Mouse (Mus musculus) fibroblast of lung, adult 2 months (primary cell): ENCODE measurements around the gene Rhou.
"Not testable (repeated sequence)": the region's sequence is repeated elsewhere in the genome, so short reads cannot be mapped to it uniquely, and the experiment has no call there.

Source experiments
- DNase-seq: peaks from one replicate; pipeline ENCODE4 v3.0.0-alpha.2; 2011; ENCODE audit warnings: low read depth

Gene Rhou

DNA sequence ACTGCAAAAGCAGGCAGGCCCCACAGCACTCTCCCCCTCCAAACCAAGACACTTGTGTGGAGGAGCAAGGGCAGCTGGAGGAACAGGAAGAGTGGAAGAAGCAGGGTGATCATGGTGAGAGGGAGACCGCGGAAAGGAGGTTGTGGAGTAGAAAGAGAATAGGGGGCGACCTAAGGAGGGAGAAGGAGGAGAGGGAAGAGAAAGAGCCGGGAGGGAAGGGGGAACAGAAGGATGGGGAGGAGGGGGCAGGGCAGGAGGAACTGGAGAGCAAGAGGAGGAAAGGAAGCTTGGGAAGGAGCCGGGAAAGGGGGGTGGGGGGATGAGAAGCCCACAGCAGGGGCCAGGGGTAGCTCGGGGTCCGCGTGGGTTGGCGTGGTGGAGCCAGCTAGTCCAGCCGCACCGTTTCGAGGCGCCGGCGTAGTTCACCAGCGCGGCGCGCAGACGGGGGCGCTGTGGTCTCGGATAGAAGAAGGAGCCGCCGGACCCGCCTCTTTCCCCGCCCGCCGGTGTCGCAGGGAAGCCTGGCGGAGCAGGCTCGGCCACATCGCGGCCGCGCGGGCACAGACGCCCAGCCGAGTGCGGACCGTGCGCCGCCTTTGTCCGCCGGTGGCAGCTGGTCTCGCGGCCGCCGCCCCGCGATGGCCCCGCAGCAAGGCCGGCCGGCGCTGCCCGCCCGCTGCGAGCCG is at the start of gene Rhou:
Gene Rhou (plus strand): TSS at position 622 of the 686 bp plus-strand sequence.
- DNase-seq: peak; percentile 40

DNA sequence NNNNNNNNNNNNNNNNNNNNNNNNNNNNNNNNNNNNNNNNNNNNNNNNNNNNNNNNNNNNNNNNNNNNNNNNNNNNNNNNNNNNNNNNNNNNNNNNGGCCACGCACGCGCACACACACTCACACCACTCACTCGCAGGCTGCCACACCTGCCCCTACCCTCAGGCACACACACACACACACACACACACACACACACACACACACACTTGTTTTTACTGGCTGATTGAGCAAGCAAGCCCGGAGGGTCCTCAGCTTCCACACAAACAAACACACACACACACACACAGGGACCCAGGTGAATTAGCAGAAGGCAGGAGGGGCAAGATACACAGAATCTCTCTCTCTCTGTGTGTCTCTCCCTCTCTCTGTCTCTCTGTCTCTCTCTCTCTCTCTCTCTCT is 41.1 kb upstream of the Rhou start:
- not testable (repeated sequence) for DNase-seq

DNA sequence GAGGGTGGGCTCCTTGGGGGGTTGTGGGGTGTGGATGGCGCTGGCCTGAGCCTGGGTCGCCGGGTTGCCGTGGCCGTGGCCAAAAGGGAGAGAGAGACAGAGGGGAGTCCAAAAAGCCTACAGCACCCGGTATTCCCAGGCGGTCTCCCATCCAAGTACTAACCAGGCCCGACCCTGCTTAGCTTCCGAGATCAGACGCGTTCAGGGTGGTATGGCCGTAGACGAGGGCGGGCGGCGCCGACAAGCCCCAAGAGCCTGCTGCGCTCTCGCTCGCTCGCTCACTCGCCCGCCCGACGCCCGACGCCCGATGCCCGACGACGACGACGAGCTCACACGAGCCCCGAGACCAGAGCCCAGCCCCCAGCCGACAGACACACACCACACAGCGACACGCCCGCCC is 30.2 kb upstream of the Rhou start:
- not testable (repeated sequence) for DNase-seq

DNA sequence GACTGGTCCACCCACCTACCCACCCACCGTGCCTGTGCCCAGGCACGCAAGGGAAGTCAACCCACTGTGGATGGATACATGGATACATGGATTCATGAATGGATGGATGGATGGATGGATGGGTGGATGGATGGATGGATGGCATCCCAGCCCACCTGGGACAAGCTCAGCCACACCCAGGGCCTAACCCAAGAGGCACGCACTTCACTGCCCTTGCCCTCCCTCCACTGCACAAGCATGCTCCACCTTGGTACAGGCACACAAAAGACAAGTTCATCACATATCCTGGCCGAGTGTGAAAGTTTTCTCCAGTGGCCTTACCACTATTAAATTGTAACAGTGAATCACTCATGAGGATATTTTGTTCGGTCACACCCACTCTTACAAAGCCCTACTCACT is 29.5 kb upstream of the Rhou start:
- no peak for DNase-seq

DNA sequence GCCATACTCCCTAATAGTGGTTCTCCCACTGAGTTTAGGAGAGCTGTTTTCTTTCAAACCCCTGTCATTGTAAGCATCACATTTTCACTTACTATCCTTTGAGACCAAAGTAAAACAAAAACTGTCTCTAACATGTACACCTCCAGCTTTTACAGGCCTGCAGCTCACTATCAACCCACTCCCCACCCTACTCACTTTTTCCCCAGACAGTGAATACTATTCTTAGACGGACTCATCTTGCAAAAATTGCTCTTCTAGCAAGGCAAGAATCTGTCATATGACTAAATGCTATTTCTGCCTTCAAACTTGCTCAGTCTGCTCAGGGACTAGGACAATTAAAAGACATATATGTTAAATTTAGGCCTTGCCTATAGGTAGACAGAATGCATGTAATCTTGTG is 29.0 kb upstream of the Rhou start:
- no peak for DNase-seq

DNA sequence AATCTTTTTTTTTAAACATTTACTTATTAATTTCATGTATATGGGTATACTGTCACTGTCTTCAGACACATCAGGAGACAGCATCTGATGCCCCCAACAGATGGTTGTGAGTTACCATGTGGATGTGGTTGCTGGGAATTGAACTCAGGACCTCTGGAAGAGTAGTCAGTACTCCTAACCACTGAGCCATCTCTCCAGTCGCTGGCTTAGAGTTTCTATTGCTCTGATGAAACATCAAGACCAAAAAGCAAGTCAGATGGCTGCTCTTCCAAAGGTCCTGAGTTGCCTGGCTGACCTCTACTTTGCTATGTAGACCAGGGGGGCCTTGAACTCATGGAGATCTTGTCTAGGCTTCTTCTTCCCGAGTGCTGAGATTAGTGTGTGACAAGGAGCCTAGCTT is 28.0 kb upstream of the Rhou start:
- no peak for DNase-seq

DNA sequence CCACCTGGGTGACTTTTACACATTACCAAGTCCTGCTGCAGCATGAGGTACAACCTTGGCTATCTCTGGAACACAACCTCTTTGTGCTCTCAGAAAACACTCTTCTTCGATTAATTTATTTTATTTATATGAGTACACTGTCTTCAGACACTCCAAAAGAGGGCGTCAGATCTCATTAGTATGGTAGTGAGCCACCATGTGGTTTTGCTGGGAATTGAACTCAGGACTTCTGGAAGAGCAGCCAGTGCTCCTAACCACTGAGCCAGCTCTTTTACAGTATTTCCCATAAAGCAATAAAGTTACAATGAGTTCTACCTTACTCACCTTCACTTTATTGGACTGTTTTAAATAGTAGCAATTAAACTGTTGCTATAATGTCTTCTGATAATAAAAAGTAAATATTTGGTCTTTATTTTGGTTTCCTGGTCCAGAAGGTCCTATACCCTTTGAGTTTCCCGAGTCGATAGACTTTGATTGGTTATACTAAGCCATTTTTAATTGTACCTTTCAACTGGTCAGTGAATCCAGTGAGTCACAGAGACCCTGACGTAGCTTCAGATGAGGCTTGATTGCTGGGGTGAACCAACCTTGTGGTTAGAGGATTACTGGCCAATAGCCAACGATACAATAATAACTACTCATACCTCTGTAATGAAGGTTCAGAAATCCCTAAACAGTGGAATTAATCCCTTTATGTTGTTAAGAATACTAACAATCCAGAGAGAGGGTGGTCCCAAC is 26.1 kb upstream of the Rhou start:
- DNase-seq: no peak

DNA sequence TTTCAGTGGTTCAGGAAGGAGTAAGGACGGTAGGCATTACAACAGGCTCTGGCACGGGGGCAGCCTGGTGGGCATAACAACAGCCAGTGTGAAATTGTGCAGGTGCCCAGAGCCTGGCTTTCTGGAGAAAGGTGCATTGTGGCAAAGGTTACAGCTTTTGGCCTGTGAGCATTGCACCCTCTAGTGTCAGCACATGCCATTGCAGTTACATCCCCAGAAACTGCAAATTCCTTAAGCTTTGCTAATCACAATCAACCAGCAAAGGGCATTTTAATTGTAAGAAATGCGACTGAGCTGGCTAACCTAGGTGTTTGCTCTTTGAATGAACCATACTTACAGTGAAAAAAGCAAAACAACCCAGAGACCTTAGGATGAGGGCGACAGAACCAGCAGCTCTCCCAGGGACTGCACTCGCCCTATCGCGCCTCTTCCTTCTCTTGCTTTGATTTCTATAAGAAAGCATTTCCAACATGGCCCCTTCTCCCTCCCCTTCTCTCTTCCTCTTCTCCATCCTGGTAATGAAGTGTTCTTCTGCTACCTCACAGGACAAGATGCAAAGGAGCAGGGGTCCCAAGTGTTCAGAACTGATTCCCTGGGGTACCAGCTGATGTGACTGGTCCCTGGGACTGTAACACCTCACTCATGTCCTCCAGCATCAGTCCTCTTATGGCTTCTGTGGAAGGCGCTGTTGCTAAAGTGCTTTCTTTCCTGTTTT is 25.3 kb upstream of the Rhou start:
- no peak for DNase-seq

DNA sequence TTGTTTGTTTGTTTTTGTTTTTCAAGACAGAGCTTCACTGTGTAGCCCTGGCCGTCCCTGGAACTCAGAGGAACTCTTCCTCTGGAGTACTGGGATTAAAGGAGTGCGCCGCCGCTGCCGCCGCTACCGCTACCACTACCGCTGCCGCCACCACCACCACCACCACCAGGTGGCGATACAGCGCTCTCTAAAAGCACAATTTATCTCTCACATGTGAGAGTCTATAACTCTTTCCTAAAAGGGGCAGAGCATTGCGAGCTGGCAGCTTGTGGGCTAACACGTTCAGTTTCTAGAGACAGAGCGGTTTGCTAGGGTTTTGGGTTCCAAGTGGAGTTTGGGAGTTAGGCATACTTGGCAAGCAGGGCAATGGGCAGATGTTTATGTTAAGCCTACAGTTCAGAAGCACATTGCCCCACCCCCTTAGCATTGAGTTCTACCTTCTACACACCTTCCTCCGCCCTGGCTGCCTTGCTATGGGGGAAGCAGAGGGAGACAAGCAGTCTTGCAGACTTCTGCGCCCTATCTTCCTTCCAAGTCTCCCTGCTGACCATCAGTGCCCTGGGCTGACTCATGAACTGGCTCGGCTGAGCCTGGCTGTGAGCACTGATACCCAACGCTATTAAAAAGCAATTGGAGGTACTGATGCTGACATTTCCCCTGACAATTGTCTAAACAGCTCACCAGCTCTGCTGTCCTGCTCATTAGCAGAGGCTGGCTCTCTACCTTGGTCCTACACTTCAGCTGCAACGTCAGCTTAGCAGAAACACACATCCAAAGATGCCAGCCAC is 24.6 kb upstream of the Rhou start:
- DNase-seq: peak; percentile 65

DNA sequence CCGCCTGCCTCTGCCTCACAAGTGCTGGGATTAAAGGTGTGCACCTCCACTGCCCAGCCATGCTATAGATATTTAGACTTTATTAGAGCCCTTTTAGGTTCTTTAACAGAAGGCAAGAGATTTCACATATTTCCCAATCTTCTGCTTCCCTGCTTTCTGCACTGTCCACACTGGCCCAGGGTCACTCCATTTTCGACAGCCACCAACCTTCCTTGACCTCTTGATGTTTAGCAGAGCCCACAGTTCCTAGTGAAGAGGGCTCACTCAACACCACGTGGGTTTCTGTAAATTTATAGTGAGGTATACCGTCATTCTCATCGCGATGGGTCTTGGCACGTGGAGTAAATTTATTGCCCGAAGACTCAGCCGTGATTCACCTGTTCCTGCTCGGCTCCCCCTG is 23.7 kb upstream of the Rhou start:
- no peak for DNase-seq

DNA sequence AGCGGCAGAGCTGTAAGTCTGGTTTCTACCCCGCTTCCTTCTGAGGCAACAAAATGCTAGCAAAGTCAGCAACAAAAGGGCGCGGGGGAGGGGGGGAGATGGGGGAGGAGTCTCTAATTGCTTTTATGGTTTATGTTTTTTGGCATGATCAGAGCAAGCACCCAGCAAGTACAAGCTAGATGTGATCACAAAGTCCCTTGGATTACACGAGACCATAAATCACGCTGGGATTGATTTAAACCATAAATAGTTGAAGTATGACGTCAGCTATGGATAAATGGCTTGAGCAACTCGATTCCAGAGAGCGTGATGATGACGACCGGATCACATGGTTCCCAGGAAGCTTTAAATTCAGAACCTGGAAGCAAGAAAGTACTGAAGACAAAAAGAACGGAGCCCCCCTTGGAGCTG is 22.9 kb upstream of the Rhou start:
- no peak for DNase-seq

DNA sequence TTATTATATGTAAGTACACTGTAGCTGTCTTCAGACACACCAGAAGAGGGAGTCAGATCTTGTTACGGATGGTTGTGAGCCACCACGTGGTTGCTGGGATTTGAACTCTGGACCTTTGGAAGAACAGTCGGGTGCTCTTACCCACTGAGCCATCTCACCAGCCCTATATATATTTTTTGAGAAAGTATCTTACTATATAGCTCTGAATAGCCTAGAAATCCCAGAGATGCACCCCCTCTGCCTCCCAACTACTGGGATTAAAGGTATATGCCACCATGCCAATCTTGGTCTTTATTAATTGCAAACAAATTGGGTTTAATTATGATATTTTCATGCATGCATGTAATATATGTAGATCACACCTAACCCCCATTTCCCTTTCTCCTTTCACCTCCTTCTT is 22.0 kb upstream of the Rhou start:
- DNase-seq: not testable (repeated sequence)

DNA sequence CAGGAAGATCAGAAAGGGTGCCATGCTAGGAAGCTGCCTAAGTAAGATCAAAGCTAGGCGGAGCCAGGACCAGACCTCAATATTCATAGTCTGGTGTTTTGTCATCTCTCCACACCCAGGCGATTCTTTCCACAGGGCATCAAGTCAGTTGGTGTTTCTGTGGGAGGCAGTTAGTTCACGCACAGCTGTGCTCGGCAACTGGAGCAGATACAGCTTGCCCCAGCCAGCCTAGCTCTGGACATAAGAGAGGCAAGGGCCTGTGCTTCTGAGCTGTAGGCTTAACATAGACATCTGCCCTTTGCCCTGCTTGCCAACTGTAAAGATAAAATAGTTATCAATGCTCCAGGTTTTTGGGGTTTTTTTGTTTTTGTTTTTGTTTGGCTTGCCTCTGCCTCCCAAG is 21.5 kb upstream of the Rhou start:
- no peak for DNase-seq

DNA sequence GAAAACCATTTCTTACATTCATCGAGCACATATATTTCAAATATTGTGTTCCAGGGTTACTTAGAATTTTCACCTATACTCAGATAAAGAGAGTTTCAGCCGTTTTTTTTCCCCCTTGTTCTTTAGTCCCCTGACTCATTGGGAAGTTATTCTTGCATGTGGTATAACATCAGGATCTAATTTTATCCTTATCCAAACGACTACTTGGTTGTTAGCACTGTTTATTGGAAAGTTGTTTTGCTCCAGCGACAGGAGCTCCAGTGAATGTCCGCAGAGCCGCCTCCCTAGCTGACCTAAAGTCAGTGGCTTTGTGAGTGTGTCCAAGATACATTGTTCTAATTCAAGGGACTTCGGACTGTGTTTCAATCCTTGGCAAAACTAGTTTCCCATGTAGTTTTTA is 19.9 kb upstream of the Rhou start:
- DNase-seq: no peak

DNA sequence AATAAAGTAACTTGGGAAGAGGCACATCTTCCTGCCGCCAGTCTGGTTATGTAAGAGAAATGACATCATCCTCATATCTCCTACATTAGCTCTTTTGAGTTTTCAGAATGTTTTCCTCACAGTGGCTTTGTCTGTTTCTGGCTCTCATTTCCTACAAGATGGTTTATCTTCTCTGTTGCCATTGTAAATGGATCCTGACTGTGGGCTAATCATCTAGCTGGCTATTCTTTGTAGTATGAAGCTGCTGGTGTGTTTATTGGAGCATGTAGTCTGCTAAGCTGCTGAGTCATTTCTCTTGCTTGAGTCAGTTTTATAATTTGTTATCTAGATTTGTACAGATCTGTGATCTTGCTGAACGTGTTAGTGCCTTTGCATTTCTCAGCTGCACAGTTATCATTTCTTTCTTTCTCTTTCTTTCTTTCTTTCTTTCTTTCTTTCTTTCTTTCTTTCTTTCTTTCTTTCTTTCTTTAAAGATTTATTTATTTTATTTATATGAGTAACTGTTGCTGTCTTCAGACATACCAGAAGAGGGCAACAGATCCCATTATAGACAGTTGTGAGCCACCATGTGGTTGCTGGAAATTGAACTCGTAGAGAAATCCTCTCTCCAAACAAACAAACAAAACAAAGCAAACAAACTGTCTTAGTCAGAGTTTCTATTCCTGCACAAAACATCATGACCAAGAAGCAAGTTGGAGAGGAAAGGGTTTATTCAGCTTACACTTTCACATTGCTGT is 19.2 kb upstream of the Rhou start:
- peak; percentile 60 for DNase-seq

DNA sequence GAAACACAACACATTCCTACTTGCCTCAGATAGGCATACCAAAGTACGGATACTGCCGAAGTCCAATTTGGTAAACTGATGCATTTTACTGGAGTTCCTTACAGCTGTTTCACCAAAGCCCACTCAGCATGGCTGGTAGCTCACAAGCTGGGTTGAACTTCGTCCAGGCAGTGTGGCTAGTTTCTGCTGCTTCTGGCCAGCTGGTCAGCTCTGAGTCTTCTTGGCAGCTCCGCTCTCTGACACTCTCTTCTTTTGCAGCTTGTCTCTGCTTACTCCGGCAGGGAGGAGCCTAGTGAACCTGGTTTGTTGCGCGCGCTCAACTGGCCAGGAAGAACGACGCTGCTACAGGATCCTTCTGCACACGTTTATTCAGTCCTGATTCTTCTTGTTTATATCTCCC is 18.1 kb upstream of the Rhou start:
- no peak for DNase-seq

DNA sequence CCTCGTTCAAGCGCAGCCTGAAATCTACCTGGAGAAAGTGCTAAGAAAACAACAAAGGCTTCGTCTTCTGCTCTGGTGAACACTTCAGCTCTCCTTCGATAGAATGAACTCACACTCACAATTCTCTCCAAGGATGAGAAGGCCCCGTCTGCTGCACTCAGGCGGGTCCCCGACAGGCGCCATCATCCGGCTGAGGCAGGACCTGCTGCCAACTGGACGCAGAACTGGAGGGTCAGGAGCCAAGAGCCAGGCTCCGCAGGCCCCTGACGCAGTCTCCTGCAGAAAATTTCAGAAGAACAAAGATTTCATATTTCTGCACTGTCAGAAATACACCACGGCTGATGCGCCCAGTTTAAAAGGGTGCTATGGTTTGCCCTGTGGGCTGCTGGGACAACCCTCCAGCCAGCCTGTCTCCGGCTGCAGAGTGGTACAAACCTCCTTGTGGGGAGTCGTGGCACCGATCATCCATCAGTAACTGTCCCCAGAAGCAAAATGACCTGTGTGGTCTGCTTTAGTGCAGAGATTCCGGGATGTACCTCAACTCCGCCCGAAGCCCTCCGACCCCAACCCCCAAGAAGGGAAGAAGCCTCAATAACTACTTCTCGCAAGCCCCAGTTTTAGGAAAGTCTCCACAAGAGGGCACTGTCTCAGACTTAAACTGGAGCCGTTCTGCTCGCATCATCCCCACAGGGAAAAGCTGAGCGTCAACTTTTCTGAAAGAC is 10.2 kb upstream of the Rhou start:
- no peak for DNase-seq

DNA sequence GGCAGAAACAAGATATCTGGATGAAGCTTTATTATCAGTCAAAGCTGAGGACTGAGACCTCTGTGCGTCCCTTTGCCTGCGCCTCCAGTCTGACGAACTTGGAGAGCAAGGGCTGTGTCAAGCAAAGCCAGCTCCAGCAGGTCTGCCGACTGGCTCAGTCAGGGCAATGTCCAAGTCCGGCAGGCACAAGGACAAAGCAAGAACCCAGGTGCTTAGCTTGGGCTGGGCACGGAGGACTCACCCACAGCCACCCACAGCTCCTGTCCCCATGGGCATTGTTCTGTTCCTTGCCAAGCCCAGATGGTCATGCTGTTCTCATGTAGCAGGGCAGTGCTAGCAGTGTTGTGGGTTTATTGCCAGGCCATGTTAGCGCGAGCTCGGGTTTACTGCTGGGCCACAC is 8.5 kb upstream of the Rhou start:
- DNase-seq: no peak

DNA sequence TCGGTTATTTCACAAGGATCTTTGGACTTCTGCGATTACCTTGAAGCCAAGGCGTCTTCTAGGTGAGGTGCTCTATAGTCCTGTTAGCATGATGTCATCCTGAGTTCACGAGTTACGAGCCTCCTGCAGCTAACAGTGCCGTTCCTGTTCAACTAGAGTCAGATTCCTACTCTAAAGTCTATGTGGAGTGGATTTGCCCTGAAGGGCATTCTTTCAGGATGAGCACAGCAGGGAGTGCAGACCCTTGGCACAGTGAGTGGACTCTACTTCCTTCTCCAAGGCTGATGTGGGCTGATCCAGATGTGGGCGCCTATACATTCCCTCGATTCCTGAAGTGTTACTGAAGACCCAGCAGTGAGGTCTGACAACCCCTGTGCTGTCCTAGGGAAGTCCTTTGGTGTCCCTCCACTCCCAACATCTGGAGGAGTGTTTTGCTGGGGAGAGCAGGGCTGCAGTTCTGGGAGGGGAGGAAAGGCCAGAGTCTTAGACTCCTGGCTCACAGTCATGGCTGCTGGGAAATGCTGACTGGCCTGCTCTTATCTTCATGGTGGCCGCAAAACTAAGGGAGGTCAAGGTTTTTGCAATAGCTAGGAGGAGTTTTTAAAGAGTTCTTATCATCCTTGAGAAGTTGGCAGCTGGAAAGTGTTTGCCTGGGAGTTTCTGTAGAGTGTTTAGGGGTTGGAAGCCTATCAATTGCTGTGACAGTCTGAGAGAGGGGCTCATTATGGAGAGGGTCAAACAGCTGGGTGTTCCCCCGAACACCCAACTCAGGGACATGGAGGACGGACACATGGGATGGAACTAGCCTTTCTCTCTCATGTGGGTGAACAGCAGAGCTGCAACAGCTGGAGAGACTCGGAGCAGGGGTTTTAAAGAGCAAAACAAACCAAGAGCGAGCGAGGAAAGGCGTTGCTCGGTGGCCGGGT is 5.2 kb upstream of the Rhou start:
- no peak for DNase-seq

DNA sequence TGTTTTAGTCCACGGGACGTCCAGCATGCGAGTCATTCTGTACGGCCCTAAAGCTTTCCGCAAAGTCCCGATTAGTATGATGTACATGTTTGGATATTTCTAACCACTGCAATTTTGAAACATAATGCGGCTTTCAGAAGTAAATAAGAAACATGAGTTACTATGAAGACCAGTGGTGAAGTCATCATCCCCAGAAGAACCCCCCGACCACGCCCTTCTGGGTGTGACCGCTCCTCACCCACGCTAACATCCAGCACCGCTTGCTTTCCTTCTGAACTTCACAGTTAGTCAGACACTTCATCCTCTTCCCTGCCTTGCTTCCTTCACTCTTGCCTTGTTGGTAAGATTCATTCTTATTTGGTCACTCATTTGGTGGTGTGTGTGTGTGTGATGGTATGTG is 4.2 kb upstream of the Rhou start:
- DNase-seq: no peak
